Mouse (Mus musculus) megakaryocyte-erythroid progenitor cell, adult 5-6 weeks (primary cell): ENCODE results near the gene Cacna1c. TPM values are rescaled to one million over a fixed set of nuclear protein-coding genes. Genes with fewer than 3 reads are reported as not detected.
A peak's percentile ranks its signal among the peaks of the same experiment; 100 is the strongest.
"Not testable (repeated sequence)": the region's sequence is repeated elsewhere in the genome, so short reads cannot be mapped to it uniquely, and the experiment has no call there.

Experiments used
- ATAC-seq: replicated peaks from 2 replicates; pipeline ENCODE4 v1.8.0; 2016; ENCODE audit warnings: mild to moderate bottlenecking, inconsistent platforms; ENCODE audit not compliant: severe bottlenecking, poor library complexity, low FRiP score, low TSS enrichment
- total RNA-seq, 2 experiments: library from RNA; stranded (forward) in 1 of 2; stranded (reverse) in 1 of 2; fragments of 200-1000, 215-1000 nt in 1 of 2; fragments of >200 nt in 1 of 2; fragmentation: Nextera tagmentation in 1 of 2; gene quantifications; 2 replicates each; pipeline ENCODE4 v1.2.3; 2014 to 2017

Cacna1c gene
- total RNA-seq, 2 experiments from 2014 or later, result 0.33 TPM; not detected in 1

DNA sequence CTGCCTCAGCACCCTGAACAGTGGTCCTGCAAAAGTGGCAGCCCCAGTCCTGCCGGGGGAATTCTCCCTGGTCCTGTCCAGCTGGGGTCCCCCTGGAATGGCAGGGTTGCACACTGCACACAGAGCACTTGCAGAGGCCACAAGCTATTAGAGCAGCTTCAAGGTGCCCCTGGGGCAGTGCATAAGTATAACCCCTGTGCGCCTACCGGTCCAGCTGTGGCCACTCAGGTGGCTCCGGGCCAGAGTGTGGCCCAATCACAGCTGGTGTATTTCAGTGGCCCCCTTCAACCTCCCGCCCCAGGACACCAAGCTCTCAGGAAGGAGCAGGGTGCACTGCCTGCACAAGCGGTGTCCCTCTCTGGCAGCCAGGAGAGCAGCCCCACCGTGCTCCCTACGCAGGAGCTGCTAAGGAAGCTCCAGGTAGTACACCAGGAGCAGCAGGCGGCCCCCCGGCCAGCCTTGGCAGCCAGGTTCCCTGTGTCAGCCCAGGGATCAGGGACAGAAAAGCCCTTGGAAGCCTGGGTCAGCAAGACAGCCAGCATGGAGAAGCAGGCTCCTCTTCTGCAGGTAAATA is 18.9 kb upstream of the Cacna1c start:
- no peak for ATAC-seq

DNA sequence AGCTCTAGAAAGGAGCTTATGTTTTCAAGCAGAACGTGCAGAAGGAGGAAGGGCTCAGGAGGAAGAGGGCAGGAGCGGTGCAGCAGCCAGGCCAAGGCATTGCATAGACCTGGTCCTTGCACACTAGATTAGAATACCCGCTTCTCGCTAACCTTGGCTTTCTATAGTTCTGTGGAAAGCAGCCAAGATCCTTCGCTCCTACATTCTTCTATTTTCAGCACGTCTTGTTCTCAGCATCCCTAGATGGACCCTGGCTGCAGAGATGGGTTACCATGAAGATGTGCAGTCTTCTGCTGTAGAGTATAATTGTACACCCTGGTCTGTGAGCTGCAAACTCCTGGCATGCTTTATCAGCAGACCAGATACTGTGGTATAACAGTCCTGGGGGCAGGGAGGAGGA is 18.0 kb upstream of the Cacna1c start:
- ATAC-seq, result 0 out of 2 replicates have a peak, but pooled peaks have one; percentile 43

GRCm38 (mm10) chr6:119213375-119213774 is 17.2 kb upstream of the Cacna1c start:
- 0 out of 2 replicates have a peak, but pooled peaks have one; percentile 21 for ATAC-seq

- ATAC-seq, result not testable (repeated sequence)
Observed at GRCm38 (mm10) chr6:119206006-119206405, 9.8 kb upstream of the Cacna1c start.

DNA sequence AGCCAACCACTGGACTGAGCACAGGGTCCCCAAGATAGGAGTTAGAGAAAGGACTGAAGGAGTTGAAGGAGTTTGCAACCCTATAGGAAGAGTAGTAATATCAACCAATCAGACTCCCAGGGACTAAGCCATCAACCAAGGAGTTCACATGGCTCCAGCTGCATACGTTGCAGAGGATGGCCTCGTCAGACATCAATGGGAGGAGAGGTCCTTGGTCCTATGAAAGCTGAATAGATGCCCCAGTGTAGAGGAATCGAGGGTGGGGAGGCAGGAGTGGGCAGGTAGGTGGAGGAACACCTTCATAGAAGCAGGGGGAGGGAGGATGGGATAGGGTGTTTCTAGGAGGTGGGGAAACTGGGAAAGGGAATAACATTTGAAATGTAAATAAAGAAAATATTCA is 8.7 kb upstream of the Cacna1c start:
- no peak for ATAC-seq

DNA sequence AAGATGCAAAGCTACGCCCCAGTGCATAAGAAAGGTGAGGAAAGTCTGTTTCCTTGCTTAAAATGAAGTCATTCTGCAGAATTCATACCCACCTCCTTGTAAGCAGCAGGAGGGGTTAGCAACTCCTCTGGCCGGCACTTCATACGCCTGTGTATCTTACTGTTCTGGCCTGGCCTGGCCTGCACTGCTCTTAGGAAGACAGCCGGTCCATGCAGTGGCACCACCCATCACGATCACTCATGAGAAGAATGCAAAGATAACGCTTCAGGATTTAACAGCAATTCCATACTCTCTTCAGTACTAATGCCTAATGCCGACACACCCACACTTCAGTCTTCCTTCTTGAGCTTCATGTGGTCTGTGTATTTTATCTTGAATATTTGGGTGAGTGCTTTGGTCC is 8.1 kb upstream of the Cacna1c start:
- no peak for ATAC-seq

- ATAC-seq, result no peak
Observed at GRCm38 (mm10) chr6:119201575-119201974, 5.4 kb upstream of the Cacna1c start.

DNA sequence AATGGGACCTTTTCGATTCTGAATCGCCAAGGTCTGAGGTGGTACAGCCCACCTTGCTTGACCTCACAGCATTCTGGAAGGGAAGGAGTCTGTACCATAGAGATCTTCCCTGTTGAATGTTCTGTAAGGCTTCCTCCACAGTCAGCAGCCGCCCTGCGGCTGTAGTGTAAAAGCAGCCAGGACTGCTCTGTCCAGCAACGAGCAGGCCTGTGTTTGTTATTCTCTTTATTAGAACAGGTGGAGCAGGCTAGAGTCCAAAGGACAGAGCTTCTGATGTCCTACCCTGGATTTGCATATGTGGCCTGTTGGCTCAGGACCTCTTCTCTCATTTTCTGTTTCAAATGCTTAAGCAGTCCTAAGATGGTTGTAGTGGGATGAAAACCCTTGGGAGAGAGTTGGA is 4.1 kb upstream of the Cacna1c start:
- ATAC-seq, result no peak

DNA sequence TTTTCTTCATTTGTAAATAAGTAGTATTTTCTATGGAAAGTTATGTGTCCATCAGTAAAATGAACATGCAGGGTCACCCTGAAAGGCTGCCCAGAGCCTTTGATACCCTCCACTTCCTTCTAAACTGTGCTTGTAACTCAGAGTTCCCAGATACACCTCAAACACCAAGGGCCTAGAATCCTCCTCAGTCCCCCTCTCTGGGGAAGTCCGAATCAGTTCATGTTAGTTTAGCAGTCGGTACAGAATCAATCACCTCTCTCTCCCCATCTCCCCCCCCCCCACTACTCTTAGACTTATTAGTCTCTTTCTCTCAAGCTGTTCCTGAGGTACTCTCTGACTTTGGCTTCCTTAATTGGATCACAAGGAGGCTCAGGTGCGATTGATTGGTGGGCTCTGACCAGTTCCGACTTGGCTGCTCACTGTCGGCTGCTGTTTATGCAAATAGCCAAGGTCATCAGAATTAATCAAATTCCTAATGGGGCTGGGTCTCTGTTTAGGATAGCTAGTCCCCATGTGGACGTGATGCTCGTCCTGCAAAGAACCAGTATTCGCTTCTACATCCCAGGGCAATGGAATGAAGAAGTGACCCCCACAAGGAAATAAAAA is 3.2 kb upstream of the Cacna1c start:
- no peak for ATAC-seq

- ATAC-seq, result no peak
Observed at GRCm38 (mm10) chr6:119198534-119199273, 2.5 kb upstream of the Cacna1c start.

GRCm38 (mm10) chr6:119194601-119195000 is 1.6 kb downstream of the Cacna1c start:
- no peak for ATAC-seq

DNA sequence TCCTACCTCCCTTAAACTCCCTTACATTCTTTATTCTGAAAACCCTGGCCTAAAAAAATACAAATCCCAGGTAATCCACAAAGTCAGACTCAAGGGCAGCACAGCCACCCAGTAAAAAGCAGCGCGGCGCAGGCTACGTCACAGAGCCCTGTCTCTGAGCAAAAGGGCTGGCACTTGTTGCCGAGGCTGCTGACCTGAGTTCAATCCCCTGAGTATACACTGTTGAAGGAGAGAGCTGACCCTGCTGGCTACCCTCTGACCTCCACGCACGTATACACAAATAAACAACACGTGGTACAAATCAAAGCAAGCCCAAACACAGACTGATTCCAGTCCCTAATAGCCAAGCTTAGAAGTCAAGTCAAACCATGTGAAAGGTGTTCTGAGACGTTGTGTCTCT is 2.1 kb downstream of the Cacna1c start:
- no peak for ATAC-seq

- no peak for ATAC-seq
Observed at GRCm38 (mm10) chr6:119193571-119194154, 2.6 kb downstream of the Cacna1c start.

DNA sequence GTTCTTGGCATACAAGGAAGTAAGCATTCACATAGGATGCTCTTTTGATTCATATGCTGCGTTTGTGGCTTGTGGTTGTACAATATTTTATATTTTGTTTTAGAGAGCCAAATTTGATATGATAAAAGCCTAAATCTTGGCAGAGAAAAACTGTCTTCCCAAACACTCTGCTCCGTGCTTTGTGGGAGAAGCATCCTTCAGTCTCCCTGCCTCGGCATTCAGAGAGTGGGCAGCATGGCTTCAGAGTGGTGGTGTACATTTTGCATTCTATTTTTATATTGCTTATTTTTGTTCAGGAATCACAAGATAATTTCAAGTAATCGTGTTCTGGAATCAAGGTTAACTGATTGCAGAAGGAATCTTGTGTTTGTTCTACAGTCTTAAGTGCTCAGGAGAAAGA is 4.7 kb downstream of the Cacna1c start:
- no peak for ATAC-seq

DNA sequence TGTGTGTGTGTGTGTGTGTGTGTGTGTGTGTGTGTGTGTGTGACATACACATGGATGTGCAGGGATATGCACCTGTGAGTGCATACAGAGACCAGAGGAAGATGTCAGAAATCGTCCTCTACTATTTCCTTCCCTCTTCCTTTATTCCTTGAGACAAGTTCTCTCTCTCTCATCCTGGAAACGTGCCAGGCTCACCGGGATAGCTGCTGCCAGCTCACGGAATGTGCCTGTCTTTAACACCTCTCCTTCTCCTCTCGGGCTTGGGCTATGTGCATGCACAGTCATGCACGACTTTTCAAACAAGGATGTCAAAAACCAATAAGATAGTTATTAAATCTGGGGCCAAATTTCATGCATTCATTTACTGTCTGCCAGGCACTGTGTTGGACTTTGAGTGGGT is 8.6 kb downstream of the Cacna1c start:
- ATAC-seq, result no peak

DNA sequence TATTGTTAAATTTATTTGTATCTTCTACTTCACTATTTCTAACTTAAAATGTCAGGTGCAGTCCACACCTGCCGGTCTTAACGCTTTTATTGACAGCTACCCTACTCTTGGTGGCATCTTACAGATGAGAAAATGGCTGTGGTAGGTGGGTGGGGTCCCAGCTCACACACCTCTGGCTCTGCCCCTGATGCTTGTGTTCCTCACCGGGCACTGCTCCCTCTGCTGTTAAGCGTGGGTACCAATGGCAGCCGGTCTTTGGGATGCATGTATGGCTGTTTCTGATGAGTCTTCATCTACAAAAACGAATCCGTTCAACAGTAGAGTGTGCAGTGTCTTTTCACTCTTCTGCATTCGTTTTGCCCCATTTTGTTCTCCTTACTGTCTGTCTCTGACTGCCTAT is 9.6 kb downstream of the Cacna1c start:
- peak; percentile 71 for ATAC-seq

DNA sequence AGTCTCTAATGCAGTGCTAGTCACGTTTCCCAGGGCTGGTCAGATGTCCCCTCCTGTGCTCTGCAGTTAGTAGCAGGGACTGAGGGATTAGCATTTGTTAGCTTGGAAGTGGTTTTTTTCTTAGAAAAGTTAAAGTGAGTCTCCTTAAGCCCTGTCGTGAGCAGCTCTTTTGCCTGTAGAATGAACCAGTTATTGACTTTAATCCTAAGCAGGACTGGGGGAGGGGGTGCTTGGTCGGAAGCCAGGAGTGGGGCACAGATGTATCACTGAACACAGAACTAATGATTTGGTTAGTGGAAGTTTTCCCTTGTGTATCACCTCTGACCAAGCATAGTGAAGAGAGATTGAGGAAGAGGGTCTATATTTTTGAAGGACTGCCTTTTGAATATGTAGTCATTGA is 12.4 kb downstream of the Cacna1c start:
- ATAC-seq, result no peak

GRCm38 (mm10) chr6:119182211-119182610 is 14.0 kb downstream of the Cacna1c start:
- no peak for ATAC-seq

DNA sequence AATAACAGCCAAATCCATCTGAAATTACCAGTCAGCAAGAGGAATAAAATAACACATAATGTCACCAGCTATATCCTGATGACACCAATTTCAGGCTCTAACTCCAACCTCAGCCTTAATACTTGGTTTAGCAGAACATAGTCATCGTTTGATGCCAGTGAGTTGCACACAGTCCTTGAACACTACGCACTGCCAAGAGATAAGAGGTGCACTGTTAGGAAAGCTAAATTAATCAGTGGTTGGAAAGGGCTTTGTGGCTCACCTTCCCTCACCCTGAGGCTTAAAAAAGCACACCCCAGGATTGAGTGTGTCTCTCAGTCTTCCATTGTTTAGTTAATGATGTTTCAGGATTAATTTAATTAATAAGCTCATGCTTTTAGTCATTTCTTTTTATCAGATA is 16.0 kb downstream of the Cacna1c start:
- no peak for ATAC-seq

DNA sequence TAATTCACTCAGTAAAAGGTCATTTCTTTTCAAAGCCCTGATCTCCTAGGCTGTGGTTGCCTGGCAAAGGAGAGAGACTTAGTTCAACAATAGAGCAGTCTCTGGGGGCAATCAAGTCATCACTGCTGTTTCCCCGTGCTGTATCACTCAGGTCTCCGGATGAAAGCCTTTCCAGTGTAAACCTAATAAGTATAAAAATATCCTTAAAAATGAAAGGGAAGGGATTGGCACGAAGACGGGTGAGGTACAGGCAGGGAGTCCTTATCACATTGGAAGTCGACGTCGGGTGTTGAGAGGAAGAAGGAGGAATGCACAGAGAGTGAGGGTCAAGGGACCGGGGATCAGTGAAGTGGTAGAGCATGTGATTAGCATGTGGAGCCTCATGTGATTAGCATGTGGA is 19.1 kb downstream of the Cacna1c start:
- ATAC-seq, result no peak

- ATAC-seq, result no peak
Observed at GRCm38 (mm10) chr6:119176103-119176502, 20.1 kb downstream of the Cacna1c start.
